Mouse (Mus musculus): Measurements from ENCODE around the gene Mef2d.

Mef2d gene

DNA sequence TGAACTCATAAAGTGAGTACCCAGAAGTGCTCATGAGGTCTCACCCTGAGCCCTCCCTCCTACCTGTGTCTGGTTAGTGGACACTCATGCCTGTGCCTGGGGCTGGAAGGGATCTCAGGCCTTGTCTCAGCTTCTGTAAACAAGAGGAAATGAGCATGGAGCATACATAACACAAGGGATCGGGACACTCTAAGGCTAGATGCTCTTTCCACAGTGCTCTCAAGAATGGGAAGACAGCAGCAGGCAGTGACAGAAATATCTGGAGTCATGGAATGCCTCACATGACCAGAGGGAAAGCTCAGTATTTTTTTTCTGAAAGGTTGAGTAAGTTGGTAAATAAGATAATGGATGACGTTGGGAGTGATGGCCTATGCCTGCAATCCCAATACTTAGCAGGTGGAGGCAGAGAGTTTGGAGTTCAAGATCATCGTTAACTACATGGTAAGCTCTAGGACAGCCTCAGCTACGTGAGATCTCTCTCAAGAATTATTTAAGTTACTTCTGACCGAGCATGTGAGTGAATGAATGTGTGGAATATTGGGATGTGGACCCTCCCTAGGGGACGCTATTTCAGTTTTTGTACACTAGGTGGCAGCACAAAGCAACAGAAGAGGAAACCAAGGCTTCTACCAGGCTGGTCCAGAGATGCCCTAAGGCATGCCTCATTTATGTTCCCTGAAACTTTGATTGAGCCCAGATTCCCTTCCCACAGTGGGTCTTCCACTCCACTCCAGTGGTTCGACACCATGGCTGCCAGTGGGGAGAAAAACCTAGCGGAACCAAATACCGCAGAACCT lies 49.8 kb downstream of the Mef2d start:
- peak; percentile 27 for DNase-seq

DNA sequence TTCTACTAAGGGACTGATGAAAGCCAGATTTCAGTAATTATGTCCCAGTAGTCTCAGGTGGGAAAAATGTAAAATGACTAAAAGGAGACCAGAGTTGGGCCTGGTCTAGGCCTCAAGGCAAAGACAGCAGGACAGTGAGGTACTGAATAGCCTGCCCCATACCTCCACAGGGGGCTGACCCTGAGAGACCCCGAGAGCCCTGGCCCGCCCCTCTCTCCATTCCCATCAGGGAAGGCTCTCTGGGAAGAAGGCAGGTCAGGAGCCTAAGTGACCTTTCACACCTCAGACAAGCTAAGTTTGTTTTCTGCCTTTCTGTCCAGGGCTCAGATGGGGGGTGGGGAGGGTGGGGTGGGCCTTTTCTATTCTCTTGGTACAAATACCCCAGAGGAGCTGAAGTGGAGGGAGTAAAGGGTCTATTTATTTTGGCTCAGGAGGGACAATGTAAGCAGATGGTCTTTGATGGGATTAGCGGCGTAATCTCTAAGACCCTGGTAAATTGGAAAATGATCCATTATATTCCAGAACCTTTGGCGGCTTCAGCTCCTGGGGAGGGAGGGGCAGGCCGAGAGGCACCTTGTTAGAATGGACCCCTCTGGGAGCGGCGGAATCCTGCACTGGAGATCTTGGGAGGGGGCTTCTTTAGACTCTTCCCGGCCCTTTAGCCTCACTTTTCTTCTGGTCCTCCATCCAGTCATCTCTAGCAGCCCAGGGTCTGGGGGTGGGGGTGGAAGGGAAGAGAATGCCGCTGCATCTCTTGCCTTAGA lies 55.8 kb downstream of the Mef2d start:
- DNase-seq, result no peak

DNA sequence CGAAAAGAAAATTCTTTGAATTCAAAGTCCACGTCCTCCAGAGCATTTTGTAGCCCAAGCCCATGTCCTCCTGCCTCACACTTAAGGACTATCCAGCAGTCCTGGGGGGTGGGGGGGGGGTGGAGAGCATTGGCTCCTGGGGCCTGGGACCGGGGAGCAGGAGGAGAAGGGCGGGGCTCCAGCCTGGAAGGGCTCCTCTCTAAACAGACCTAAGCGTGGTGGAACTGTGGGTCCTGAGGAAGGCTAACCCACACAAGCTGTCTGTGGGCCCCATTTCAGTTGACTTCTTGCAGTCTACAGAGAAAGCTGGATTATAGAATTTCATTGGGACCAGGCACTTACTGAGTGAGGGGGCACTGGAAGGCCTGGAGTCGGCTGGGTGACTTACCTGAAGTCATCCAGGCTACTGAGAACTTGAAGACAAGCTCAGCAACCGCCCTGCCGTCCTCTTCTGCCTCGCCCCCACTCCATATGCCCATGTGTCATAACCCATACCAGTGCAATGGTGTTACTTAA lies 56.4 kb downstream of the Mef2d start:
- DNase-seq, result no peak

DNA sequence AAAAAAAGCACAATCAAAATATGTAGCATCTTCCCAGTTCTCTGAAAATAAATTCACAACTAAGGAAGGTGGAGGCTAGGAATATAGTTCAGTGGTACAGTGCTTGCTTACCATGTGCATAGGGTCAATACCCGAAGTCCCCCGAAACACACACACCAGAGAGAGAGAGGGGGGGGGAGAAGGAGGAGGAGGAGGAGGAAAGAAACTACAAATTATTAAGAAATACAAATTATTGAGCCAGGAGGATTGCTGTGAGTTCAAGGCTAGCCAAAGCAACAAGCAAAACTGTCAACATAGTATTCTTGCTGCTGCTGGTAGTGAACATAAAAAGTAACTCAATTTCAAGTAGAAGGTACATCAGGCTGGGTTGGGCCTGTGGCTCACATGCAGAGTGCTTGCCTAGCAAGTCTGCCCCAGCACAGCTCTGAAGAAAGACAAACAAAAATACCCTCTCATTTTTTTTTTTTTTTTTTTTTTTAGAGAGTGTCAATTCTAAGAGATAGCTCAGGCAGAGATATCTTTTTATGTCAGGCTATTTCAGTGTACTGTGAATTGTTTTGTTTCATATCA lies 57.5 kb downstream of the Mef2d start:
- no peak for DNase-seq

DNA sequence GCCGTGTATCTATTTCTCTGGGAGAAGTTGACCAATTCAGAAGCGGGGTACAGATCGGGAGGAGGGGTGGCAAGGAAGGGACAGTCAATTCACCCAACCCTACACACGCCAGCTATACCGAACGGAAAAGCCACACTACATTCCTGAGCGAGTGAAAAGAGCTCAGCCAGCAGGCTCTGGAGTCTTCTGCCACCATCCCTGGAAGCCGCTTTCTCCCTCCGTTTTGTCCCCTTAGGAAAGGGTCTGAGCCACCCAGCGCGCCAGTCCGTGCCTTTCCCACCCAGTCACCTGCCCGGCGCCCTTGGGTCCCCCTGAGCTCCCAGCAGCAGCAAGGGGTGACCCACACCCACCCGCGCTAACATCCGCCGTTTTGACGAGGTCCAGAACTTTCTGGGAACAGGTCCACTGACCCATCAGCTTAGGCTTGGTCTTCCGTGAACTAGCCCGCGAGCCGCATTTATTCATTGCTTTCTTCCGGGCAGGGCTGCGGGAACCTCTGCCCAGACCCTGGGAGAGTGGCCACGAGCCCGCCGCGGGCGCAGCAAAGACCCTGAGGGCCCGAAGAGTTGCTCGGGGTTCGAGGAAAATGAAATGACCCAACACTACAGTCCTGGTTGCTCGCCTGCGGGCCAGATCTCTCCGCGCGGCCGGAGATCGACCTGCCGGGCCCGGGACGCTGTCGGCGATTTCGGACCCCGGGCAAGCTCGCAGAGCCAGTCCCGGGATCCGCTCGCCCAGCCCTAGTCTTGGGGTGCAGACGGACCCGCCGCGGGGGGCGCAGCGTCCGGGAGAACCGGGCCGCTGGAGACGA lies 58.2 kb downstream of the Mef2d start:
- DNase-seq, result no peak

DNA sequence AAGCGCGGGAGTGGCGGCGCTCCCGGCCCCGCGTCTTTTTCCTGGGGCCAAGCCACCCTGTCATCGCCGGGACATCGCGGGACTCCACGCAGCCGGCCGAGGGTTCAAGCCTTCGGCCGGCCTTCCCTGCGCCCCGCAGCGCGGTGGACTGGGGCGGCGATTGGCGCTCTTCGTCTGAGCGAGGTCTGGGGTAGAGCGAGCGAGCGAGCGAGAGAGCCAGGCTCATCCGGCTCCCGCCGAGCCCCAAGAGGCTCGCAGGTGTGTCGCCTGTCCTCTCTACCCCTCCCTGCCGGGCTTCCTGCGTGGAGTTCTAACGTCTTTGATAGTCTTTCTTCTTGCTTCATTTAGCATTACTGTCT lies 58.8 kb downstream of the Mef2d start:
- peak; percentile 48 for DNase-seq

DNA sequence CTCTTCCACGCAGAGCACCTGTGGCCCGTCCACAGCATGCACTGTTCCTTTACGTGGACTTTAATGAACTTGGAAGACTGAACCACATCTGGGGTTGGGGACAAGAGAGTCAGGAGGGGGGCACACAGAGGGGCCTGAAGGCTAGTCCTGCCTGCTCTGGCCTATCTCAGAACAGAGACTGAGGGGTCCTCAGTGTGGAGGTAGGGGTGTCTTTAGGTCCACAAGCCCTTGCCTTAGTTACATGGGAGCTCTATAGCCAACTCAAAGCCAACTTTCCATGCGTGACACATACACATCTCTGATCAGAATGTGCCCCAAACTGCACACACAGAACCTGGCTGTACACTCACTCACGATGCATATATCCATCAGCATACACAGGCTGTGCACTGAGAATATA lies 59.5 kb downstream of the Mef2d start:
- DNase-seq, result no peak

DNA sequence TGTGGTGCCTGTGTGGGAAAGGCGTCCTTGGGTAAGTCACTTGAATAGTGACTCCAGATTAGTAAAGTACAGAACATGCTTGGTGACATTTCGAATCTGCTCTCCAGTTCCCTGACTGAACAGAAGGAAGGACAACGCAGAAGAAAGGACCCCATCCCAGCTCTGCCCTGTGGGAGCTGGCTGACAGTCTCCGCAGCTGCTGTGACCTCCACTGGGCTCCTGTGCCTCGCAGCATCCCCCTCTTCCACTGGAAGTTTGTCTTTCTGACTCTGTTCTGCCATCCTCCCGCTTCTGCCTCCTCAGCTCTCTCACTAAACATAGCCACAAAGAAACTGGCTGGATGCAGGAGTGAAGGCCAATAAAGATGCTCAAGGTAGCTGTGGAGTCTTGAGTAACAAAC lies 60.8 kb downstream of the Mef2d start:
- DNase-seq, result no peak

DNA sequence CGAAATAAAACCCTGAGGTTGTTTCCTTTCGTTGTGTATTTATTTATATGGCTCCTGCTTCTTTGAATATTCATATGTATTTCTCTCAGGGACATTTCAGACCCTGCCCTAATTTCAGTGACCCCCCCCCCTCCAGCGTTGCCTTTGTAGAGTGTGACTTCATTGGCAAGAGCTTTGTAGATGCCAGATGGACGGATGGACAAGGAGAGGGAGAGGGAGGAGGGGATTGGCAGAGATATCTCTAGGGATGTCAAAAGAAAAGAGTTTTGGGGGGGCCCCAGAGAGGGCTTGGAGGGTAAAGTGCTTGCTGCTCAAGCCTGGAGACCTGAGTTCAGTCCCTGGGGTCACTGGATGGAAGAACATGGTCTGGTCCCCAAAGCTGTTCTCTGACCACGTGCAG lies 61.3 kb downstream of the Mef2d start:
- DNase-seq, result no peak

DNA sequence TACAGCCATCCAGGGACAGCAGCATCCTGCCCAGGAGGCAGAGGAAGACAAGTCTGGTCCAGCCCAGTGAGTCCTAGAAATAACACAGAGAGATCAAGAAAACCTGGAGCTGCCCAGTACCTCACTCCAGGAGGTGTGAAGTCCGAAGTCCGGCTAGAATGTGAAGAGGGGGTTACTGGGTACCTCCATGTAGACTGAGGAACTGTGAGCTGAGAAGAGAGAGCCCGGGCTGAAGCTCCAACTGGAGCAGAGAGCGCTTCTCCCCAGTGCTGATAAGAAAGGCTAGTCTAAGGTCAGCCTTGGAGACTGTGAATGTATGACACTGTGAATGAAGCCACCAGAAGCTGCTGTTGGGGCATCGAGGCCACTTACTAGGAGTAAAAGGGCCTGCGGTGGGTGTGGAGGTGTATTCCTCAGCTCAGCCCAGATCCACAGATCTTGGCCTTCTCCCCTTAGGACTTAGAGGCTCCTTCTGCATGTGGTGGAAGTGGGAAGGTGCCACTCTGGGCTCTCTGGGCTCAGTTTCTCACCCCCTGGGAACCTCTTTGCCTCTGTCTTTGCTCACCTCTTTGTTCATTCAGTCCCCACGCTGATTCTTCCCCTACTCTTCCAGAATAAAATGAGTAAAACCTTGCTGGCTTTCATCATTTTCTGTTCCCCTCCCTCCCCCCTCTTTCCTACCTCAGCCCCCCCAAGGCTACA lies 62.0 kb downstream of the Mef2d start:
- DNase-seq, result no peak

DNA sequence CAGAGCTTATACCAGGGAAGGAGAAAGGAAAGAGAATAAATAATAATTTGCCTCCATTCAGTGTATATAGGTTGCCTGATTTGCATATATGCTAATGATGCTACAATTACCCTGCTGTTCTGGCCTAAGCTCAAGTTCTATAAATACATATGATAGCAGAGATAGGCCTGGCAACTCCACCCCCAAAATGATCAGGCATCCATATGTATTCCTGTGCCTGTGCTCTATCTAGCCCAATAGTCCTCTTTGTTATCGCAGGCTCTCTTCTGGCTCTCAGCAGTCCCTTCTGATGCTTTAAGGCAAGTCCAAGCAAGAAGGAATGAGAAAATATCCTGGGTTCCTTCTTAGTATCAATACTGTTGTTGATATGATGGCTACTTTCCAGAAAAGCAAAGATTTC lies 62.6 kb downstream of the Mef2d start:
- DNase-seq, result no peak

DNA sequence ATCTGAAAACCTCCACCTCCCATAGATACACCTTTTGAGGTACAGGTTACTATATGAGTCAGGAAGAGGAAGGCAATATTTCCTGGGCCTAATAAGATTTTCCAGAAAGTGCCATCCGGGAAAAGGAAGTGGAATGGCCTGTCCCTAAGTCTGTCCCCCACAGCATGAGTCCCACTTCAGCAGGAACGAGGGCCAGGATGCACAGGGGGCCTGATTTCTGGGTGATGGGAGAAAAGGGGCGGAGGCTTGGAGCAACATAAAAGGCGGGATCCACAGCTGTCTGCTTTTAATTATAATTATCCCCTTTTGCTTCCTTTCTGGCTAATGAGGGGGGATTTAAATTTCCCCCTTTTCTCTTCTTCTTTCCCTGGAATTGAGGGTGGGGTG lies 63.0 kb downstream of the Mef2d start:
- DNase-seq, result no peak

DNA sequence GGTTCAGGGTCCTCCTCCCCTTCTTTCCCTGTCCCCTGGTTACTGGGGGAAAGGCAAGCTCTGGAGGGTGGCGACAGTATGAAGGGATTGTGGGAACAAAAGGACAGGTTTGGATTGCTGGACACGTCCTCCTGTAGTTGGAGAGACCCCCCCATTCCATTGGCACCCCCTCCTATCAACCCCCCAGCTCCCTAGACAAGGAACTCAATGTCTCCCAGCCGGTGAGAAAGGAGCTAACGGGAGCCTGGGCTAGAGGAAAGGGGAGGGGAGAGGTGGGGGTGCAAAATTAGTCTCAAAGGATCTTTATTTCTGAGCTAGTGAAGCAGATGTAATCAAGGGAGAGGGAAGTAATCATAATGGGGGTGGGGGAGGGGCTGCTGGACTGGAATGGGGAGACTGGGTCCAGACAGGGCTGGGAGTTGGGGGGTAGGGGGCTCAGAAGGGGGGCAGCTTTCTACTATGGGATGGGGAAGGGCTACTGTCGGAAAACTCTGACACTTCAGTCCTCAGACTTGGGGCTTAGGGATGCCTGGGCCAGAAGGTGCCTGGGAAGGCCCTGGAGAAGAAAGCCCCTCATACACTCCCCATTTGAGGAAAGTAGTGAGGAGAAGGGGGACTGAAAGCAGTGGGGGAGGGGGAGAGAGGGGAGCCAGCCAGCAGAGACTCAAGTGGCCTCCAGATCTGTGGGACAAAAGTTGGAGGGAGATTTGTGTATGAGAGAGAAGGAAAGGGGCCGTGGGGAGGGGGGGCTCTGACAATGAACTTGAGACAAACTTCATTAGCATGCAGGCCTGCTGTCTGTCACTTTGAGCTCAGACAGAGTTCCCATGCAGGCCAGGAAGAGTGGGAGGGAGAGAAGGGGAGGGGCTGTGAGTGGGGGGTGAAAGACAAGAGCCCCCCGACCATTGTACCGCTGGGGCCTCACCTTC lies 63.7 kb downstream of the Mef2d start:
- DNase-seq, result no peak

DNA sequence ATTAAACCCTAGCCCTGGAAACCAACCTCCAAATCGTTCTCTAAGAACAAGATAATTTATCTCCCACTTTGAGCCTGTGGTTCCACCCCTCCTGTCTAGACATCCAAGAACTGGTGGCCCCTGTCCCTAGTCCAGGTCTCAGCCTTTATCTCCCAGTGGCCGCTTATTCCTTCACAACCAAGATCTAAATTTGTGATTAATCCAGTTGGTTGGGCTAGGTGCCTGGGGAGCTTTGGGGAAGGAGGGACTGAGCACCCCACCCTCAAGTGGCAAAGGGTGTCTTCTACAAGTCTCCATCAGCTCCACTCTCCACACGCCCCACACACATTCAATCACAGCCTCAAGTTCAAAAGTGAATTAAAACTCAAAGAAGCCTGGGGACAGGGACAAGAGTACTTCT lies 64.3 kb downstream of the Mef2d start:
- no peak for DNase-seq

DNA sequence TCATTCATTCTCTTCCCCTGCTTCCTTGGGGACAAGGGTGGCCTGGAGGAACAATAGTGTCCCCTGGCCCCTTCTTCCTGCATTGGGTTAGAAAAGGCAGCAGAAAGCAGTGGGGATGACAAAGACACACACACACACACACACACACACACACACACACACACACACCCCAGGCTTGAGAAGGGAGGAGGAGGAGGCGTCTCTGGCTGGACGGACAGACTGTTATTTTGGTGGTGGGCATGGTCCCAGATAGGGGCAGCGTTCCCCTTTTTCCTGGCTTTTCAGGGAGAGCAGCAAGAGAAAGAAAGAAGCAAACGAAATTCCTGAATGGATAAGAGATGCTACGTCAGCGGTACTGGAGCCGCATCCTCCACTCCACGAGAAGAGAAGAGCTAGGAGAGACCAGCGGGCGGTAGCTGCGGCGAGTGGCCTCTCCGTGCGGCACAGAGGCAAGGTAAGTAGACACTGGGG lies 64.8 kb downstream of the Mef2d start:
- no peak for DNase-seq

DNA sequence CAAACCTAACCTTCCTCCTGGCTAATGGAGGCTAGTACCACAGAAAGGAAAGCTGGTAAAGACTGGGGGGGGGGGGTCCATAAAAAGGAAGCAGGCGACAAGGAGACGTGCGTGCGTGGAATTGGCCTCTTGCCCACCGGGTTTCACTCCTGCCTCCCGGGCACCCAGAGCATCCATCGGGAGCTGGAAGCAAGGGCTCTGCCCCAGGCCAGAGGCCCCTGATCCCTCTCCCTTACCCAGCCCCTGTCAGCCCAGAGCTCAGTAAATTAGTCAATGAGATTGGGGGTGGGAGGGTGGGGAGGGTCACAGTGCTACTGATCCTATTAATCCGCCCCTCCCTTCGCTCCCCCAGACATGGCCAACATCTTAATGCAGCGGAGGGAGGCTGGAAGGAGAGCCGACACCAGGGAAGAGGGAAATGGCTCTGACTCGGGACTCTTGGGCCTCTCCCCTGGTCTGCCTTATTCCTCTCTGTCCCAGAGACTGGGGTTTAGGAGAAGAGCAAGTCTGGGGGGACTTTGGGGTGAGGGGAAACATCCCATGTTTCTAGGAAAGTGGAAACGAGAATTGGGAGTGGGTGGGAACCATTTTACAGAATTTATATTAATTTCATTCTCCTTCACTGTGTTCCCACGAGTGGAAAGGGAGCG lies 65.4 kb downstream of the Mef2d start:
- no peak for DNase-seq

DNA sequence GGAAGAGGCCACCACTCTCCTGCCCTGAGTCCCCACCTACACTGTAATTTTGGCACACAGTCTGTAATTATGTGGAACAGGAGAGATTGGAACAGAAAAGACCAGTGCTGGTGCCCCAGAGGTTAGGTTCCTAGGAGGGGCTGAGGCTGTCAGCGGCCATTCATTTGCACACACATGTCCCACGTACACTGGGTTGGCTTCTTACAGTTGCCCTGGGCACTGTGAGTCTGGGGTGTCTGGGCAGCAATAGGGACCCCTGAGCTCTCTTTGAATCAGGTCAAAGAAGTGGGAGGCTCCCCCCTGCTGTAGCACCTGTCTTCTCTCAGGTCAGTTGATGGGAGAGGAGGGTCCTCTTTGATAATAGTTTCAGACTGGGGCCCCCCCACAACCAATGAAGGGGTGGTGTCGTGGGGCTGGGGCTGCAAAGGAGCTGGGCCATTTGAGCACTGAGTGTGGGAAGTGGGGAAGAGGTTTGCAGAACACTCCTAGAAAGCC lies 66.1 kb downstream of the Mef2d start:
- DNase-seq, result no peak

DNA sequence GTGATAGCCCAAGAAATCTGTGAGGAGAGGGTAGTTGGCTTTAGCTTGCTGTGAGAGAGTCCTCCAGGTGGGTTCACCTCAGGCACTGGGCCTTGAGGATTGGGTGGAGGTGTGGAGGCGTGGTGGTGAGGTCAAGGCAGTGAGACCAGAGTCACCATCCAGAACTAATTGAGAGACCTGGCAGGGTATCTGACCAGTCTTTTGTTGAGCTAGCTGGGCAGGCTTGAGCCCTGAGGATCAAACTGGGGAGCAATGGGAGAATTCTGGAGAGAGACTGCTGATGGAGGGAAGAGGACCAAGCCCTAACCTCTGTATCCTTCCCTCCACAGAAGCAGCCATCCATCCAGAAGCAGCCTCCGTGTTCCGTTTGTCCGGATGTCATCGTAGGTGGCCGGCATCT lies 67.1 kb downstream of the Mef2d start:
- no peak for DNase-seq

DNA sequence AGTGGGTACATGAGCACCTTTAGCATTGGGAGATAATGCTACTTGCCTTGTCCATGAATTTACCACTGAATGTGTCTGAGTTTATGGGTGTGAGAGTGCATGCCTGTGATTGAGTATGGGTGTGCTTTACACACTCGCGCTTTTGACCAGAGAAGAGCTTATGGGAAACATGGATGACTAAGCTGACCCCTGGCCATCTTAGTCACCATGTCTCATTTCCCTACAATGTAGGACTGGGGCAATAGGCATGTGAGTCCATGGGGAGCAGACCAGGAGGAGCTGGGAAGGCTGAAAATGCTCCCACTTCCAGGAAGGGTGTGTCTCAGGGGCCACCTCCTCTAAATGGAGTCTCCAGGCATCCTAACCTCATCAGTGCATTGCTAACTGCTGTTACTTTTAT lies 67.9 kb downstream of the Mef2d start:
- DNase-seq, result no peak

DNA sequence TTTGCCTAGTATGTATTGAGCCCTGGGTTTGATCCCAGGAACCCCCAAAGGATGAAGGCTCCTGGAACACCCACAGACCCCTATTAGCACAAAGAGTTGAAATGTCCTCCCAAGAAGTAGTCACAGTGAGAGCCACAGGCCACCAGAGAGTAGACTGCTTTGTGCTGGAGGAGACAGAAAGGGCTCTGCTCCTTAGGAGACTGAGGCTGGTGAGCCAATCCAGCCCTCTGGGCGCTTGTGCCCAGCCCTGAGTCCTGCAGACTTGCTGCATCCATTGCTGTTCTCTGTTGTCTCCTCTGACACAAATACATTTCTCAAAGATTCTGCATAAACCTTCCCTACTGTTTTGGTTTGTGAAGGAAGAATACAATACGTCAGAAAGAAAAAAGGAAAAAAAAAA lies 68.7 kb downstream of the Mef2d start:
- no peak for DNase-seq

DNA sequence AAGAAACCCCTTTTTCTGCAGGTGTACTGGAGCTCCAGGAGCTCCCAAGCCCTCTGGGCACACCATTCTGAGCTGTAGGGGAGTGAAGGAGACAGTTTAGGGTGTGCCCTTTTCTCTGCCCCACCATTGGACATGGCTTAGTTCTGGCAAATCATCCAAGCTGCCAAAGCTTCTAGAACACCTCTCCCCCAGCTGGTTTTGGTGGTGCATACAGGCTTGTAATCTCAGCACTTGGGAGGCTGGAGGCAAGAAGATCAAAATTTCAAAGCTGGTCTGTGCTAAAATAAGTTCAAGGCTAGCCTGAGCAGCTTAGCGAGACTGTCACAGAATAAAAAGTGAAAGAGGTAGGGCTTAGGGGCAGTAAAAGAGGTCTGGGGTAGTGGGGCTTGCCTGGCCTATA lies 70.2 kb downstream of the Mef2d start:
- DNase-seq, result no peak
